Mouse (Mus musculus): ENCODE measurements around the gene Notch2. TPM values are rescaled to one million over a fixed set of nuclear protein-coding genes. Genes with fewer than 3 reads are reported as not detected.

The Notch2 gene
- total and polyA plus RNA-seq, 3 experiments: 10.0 to 18.1 (median 14.9) TPM

- DNase-seq: no peak
- Histone ChIP-seq H3K79me2 (replicated peaks; ENCODE audit: control insufficient read depth, insufficient read depth, low read length) (no peaks in the 10 kb centered on the region), H3K9ac (ENCODE audit: low read depth, low read length) (no peak overlapping the region), H3K27me3 (ENCODE audit: control insufficient read depth, insufficient read depth, low read length) (no peaks in the 10 kb centered on the region), H3K4me1 (ENCODE audit: control insufficient read depth, insufficient read depth, low read length) (no peaks in the 10 kb centered on the region), H3K27ac (no peak overlapping the region), H3K4me3 (no peak overlapping the region), H3K36me3 (ENCODE audit: control insufficient read depth, insufficient read depth, low read length) (no peaks in the 10 kb centered on the region)
- TF ChIP-seq EP300 (IDR thresholded peaks at IDR 0.05; ENCODE audit: insufficient read depth, low read depth, low read length) (no peak), CTCF (IDR thresholded peaks at IDR 0.05) (no peak), POLR2A (IDR thresholded peaks at IDR 0.05; ENCODE audit: insufficient read depth, low read depth, low read length) (no peak)
- intact Hi-C loops (cut with DNase I): no loop called here
- WGBS: 94% methylated on average over 5 of the region's 5 CpGs
Observed at GRCm38 (mm10) chr3:97990576-97990975, 22.8 kb upstream of the Notch2 start.

GRCm38 (mm10) chr3:97992289-97992688 is 21.0 kb upstream of the Notch2 start:
- Histone ChIP-seq H3K9ac (ENCODE audit: low read depth, low read length) (no peak overlapping the region), H3K36me3 (ENCODE audit: control insufficient read depth, insufficient read depth, low read length) (no peaks in the 10 kb centered on the region), H3K27me3 (ENCODE audit: control insufficient read depth, insufficient read depth, low read length) (no peaks in the 10 kb centered on the region), H3K4me1 (ENCODE audit: control insufficient read depth, insufficient read depth, low read length) (no peaks in the 10 kb centered on the region; the same call in 1 of the 2 replicates), H3K79me2 (replicated peaks; ENCODE audit: control insufficient read depth, insufficient read depth, low read length) (no peaks in the 10 kb centered on the region), H3K4me3 (no peak overlapping the region), H3K27ac (no peak overlapping the region)
- DNase-seq: no peak
- 68% methylated on average over 4 of the region's 4 CpGs for WGBS
- intact Hi-C loops (cut with DNase I): no loop called here
- TF ChIP-seq POLR2A (IDR thresholded peaks at IDR 0.05; ENCODE audit: insufficient read depth, low read depth, low read length) (no peak), CTCF (IDR thresholded peaks at IDR 0.05) (no peak), EP300 (IDR thresholded peaks at IDR 0.05; ENCODE audit: insufficient read depth, low read depth, low read length) (no peak)

DNA sequence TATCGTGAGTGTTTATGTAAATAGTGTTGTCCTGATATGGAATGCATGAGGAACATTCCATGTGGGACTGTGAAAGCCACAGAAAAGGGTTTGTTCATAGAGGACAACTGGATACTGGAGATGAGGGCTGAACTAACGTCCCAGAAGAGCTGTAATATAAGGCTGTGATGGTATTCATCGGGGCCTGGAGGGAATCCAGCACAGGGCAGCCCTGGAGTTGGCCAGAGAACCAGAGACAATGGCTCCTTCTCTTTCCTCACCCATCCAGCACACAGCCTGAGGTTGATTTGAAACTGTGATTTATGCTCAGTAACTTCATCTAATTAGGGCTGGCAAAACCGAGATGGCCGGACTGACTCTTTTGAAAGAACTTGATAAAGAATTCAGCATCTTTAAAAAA is 20.1 kb upstream of the Notch2 start:
- no peak overlapping the region for H3K27ac ChIP-seq
- no peak for DNase-seq
- H3K36me3 ChIP-seq (ENCODE audit: control insufficient read depth, insufficient read depth, low read length): no peaks in the 10 kb centered on the region
- no peak for TF ChIP-seq CTCF (IDR thresholded peaks at IDR 0.05)
- no peak for TF ChIP-seq POLR2A (IDR thresholded peaks at IDR 0.05; ENCODE audit: insufficient read depth, low read depth, low read length)
- TF ChIP-seq EP300 (IDR thresholded peaks at IDR 0.05; ENCODE audit: insufficient read depth, low read depth, low read length): no peak
- H3K27me3 ChIP-seq (ENCODE audit: control insufficient read depth, insufficient read depth, low read length): no peaks in the 10 kb centered on the region
- no peak overlapping the region for H3K9ac ChIP-seq (ENCODE audit: low read depth, low read length)
- H3K4me3 ChIP-seq: no peak overlapping the region
- no peaks in the 10 kb centered on the region; the same call in 1 of the 2 replicates for H3K4me1 ChIP-seq (ENCODE audit: control insufficient read depth, insufficient read depth, low read length)
- intact Hi-C loops (cut with DNase I): no loop called here
- WGBS: 63% methylated on average over 5 of the region's 5 CpGs
- H3K79me2 ChIP-seq (replicated peaks; ENCODE audit: control insufficient read depth, insufficient read depth, low read length): no peaks in the 10 kb centered on the region

DNA sequence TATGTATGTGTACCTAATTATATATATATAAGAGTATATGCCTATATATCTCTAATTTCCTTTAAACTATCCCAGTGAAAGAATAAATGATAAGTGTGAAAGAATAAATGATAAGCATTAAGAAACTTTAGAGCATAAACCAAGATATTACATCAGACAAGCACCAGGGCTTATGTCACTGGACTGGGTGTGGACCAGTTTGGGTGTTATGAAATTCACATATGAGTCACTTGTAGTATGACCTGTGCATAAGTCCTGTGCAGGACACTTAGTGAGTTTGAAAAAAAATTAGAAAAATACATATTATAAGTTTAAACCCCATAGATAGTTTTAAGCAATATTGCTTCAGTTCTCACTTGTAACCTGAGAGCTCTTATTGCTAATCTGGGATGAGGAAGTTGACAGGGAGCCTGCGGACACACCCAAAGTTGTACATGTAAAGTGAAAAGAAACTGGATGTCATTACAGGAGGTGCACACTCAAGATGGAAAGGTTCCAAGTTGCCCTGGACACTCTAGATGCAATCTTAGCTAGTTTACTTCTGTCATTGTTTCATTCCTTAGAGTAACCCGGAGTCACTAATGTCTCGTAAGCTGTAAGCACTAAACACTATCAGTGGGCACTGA is 19.3 kb upstream of the Notch2 start:
- 79% methylated on average over 3 of the region's 3 CpGs for WGBS
- intact Hi-C loops (cut with DNase I): no loop called here
- no peak overlapping the region for H3K4me3 ChIP-seq
- H3K27me3 ChIP-seq (ENCODE audit: control insufficient read depth, insufficient read depth, low read length): no peaks in the 10 kb centered on the region
- TF ChIP-seq CTCF (IDR thresholded peaks at IDR 0.05) (no peak), POLR2A (IDR thresholded peaks at IDR 0.05; ENCODE audit: insufficient read depth, low read depth, low read length) (no peak), EP300 (IDR thresholded peaks at IDR 0.05; ENCODE audit: insufficient read depth, low read depth, low read length) (no peak)
- H3K79me2 ChIP-seq (replicated peaks; ENCODE audit: control insufficient read depth, insufficient read depth, low read length): no peaks in the 10 kb centered on the region
- H3K4me1 ChIP-seq (ENCODE audit: control insufficient read depth, insufficient read depth, low read length): no peaks in the 10 kb centered on the region; the same call in 1 of the 2 replicates
- H3K36me3 ChIP-seq (ENCODE audit: control insufficient read depth, insufficient read depth, low read length): no peaks in the 10 kb centered on the region
- no peak for DNase-seq
- H3K9ac ChIP-seq (ENCODE audit: low read depth, low read length): no peak overlapping the region
- H3K27ac ChIP-seq: no peak overlapping the region

DNA sequence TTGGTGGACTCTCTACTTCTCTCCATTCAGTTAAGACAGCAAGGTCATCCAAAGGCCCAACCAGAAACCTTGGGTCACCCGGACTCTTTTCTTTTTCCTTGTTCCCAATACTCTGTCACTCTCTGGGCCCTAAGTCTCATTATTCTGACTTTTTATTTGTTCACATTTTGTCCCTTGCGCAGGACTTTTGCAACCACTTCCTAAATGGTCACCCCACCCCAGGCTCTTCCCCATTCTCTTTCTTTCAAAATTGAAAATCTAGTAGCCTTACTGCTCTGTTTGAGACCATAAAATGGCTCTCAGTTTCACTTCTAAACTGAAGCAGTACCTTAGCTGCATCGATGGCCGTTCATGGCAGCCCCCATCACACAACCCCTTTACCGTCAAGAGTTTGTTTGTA is 18.5 kb upstream of the Notch2 start:
- no peak overlapping the region for H3K27ac ChIP-seq
- H3K4me3 ChIP-seq: no peak overlapping the region
- intact Hi-C loops (cut with DNase I): no loop called here
- H3K9ac ChIP-seq (ENCODE audit: low read depth, low read length): no peak overlapping the region
- no peaks in the 10 kb centered on the region; the same call in 1 of the 2 replicates for H3K4me1 ChIP-seq (ENCODE audit: control insufficient read depth, insufficient read depth, low read length)
- no peak for TF ChIP-seq EP300 (IDR thresholded peaks at IDR 0.05; ENCODE audit: insufficient read depth, low read depth, low read length)
- no peak for TF ChIP-seq CTCF (IDR thresholded peaks at IDR 0.05)
- TF ChIP-seq POLR2A (IDR thresholded peaks at IDR 0.05; ENCODE audit: insufficient read depth, low read depth, low read length): no peak
- 91% methylated on average over 5 of the region's 5 CpGs for WGBS
- DNase-seq: no peak
- no peaks in the 10 kb centered on the region for H3K27me3 ChIP-seq (ENCODE audit: control insufficient read depth, insufficient read depth, low read length)
- no peaks in the 10 kb centered on the region for H3K36me3 ChIP-seq (ENCODE audit: control insufficient read depth, insufficient read depth, low read length)
- no peaks in the 10 kb centered on the region for H3K79me2 ChIP-seq (replicated peaks; ENCODE audit: control insufficient read depth, insufficient read depth, low read length)

DNA sequence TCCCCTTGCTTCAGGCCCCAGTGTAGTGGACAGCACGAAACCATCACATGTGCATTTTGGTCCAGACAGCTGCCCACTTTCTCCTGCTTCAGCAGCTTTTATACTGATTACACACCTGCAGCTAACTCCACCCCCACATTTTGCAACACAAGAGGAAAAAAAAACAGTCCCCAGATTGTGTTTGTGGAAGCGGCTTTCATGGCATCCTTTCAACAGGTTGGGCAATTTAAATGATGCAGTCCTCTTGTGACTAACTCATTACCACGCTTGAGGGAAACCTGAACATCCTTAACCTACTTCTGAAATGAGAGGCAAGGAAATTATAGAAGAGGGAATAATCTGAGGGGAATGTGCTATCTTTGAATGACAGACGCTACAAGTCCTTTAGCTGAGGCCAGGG is 15.0 kb upstream of the Notch2 start:
- 72% methylated on average over 4 of the region's 4 CpGs for WGBS
- no peak for DNase-seq
- no peaks in the 10 kb centered on the region for H3K79me2 ChIP-seq (replicated peaks; ENCODE audit: control insufficient read depth, insufficient read depth, low read length)
- intact Hi-C loops (cut with DNase I): no loop called here
- no peak overlapping the region for H3K9ac ChIP-seq (ENCODE audit: low read depth, low read length)
- no peaks in the 10 kb centered on the region; the same call in 1 of the 2 replicates for H3K4me1 ChIP-seq (ENCODE audit: control insufficient read depth, insufficient read depth, low read length)
- no peak overlapping the region for H3K4me3 ChIP-seq
- H3K27ac ChIP-seq: no peak overlapping the region
- H3K36me3 ChIP-seq (ENCODE audit: control insufficient read depth, insufficient read depth, low read length): no peaks in the 10 kb centered on the region
- H3K27me3 ChIP-seq (ENCODE audit: control insufficient read depth, insufficient read depth, low read length): no peaks in the 10 kb centered on the region
- TF ChIP-seq EP300 (IDR thresholded peaks at IDR 0.05; ENCODE audit: insufficient read depth, low read depth, low read length) (no peak), POLR2A (IDR thresholded peaks at IDR 0.05; ENCODE audit: insufficient read depth, low read depth, low read length) (no peak), CTCF (IDR thresholded peaks at IDR 0.05) (no peak)

All from heart, adult 2 months (tissue).